Mouse (Mus musculus) bone marrow macrophage, adult 2 months (primary cell): ENCODE data around the gene Gm28308.

ENCODE experiments used
- CTCF ChIP-seq: IDR thresholded peaks from 2 replicates; pipeline ENCODE4 v1.5.1; 2012; ENCODE audit warnings: low read depth, mild to moderate bottlenecking, low read length, moderate library complexity
- POLR2A ChIP-seq: IDR thresholded peaks from 2 replicates; pipeline ENCODE4 v1.6.1; 2012; ENCODE audit warnings: mild to moderate bottlenecking, low read depth, low read length, borderline replicate concordance

- TF ChIP-seq POLR2A: no peak
- TF ChIP-seq CTCF: no peak
Measured at GRCm38 (mm10) chr6:52246403-52246803, 33.3 kb upstream of the Gm28308 start.
